In the genomic region with DNA sequence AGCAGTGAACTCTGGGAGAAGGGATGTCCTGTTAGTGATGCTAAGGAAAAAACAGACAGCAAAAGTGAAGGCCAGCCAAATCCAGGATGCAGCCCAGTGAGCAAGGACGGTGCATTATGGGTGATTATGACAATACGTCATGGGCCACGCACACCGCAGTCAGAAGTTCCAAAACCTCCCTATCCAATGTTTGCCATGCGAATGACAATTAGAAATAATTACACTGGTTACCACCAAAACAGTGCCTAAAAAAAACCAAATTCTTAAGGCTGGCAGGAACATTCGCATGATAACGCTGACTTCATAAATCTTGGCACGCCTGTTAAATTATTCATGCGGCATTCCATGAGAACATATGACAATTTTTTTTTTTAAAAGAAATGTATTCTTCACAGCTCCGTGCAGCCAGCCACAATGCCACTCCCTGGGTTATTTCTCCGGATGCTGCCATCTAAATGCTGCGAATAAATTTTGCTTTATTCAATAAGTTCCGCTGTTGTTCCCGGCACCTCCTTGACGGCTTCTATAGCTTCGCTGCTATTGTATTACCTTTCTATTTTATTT, we compare ENCODE assay signal across 18 mouse cellular contexts.
DNase-seq lines count a peak whose midpoint lies in the region; ATAC-seq lines count a peak whose summit lies in the region.
"Had no signal": no experiment of that assay in that cellular context is flagged by ENCODE, and none has a peak within 500 bp of the region (broad histone marks: within the 10 kb centered on the region; RNA-seq: fewer than 3 reads in every experiment).

No protein-coding gene starts in this region.

- H3K4me3 ChIP-seq in hindbrain, embryonic 14.5 days (replicated peaks; ENCODE audit: low read length): no peak overlapping the region
- H3K4me3 ChIP-seq in hindbrain, embryonic 10.5 days: no peak overlapping the region
- no peak overlapping the region for H3K4me3 ChIP-seq in neural tube, embryonic 12.5 days
- no peak overlapping the region for H3K4me3 ChIP-seq in intestine, embryonic 15.5 days (replicated peaks)
- H3K4me3 ChIP-seq: heart, adult 2 months; limb, embryonic 15.5 days; midbrain, embryonic 12.5 days had no signal

- H3K9me3 ChIP-seq in hindbrain, embryonic 14.5 days (ENCODE audit: control insufficient read depth, low read length): no peaks in the 10 kb centered on the region
- H3K9me3 ChIP-seq in hindbrain, embryonic 10.5 days: no peaks in the 10 kb centered on the region
- no peaks in the 10 kb centered on the region for H3K9me3 ChIP-seq in neural tube, embryonic 12.5 days
- no peaks in the 10 kb centered on the region for H3K9me3 ChIP-seq in intestine, embryonic 15.5 days
- H3K9me3 ChIP-seq: limb, embryonic 15.5 days; midbrain, embryonic 12.5 days had no signal

- peaks cover 9% of the 10 kb centered on the region; the same call in 1 of the 2 replicates for H3K4me1 ChIP-seq in hindbrain, embryonic 14.5 days (replicated peaks; ENCODE audit: control insufficient read depth, insufficient read depth, low read length)
- H3K4me1 ChIP-seq in hindbrain, embryonic 10.5 days (replicated peaks): peaks cover 18% of the 10 kb centered on the region
- H3K4me1 ChIP-seq in neural tube, embryonic 12.5 days: peaks cover 4% of the 10 kb centered on the region; the same call in 1 of the 2 replicates
- no peaks in the 10 kb centered on the region for H3K4me1 ChIP-seq in intestine, embryonic 15.5 days (replicated peaks)
- H3K4me1 ChIP-seq: limb, embryonic 15.5 days had no signal

- H3K27me3 ChIP-seq in hindbrain, embryonic 14.5 days (ENCODE audit: control insufficient read depth, insufficient read depth, low read length): no peaks in the 10 kb centered on the region
- 0 out of 2 replicates have a peak, but pooled peaks cover 8% of the 10 kb centered on the region for H3K27me3 ChIP-seq in hindbrain, embryonic 10.5 days (ENCODE audit: insufficient read depth, poor library complexity, severe bottlenecking)
- 0 out of 2 replicates have a peak, but pooled peaks cover 3% of the 10 kb centered on the region for H3K27me3 ChIP-seq in neural tube, embryonic 12.5 days (replicated peaks)
- no peaks in the 10 kb centered on the region for H3K27me3 ChIP-seq in intestine, embryonic 15.5 days (replicated peaks)
- H3K27me3 ChIP-seq: limb, embryonic 15.5 days had no signal

- no peak overlapping the region for H3K9ac ChIP-seq in hindbrain, embryonic 14.5 days
- no peak overlapping the region for H3K9ac ChIP-seq in neural tube, embryonic 12.5 days
- H3K9ac ChIP-seq in intestine, embryonic 15.5 days: no peak overlapping the region
- H3K9ac ChIP-seq: limb, embryonic 15.5 days; liver, postnatal 0 days; midbrain, embryonic 12.5 days had no signal

- WGBS in hindbrain, embryonic 14.5 days: 45% methylated on average over 16 of the region's 16 CpGs
- WGBS in hindbrain, embryonic 10.5 days: 83% methylated on average over 16 of the region's 16 CpGs
- WGBS in neural tube, embryonic 12.5 days: 60% methylated on average over 16 of the region's 16 CpGs
- 92% methylated on average over 16 of the region's 16 CpGs for WGBS in intestine, embryonic 15.5 days

- DNase-seq in adrenal gland, postnatal 10 days: peak; percentile 13
- DNase-seq in adrenal gland, adult 18-20 months (ENCODE audit: low spot score in 2 of 2): no peak
- DNase-seq in hindbrain, embryonic 14.5 days (ENCODE audit: low spot score): no peak
- no peak for DNase-seq in hindbrain, embryonic 10.5 days (ENCODE audit: low spot score)
- no peak for DNase-seq in neural tube, embryonic 10.5 days (ENCODE audit: extremely low spot score, low spot score)
- DNase-seq in c-Kit-positive CD71-positive TER-119-positive erythroid progenitor cells, embryonic 14.5 days (ENCODE audit: low spot score): no peak
- DNase-seq: cerebellum, adult 18-20 months; heart, adult 2 months; kidney, adult 8-10 months; kidney, postnatal 36 days; liver, postnatal 0 days; lung, postnatal 14 days; right cerebral cortex, postnatal 4 days; thymus, postnatal 25 days had no signal

- H3K36me3 ChIP-seq in hindbrain, embryonic 14.5 days (replicated peaks; ENCODE audit: control insufficient read depth, insufficient read depth): no peaks in the 10 kb centered on the region
- no peaks in the 10 kb centered on the region for H3K36me3 ChIP-seq in hindbrain, embryonic 10.5 days
- H3K36me3 ChIP-seq in neural tube, embryonic 12.5 days: no peaks in the 10 kb centered on the region
- no peaks in the 10 kb centered on the region for H3K36me3 ChIP-seq in intestine, embryonic 15.5 days
- H3K36me3 ChIP-seq: limb, embryonic 15.5 days; midbrain, embryonic 12.5 days had no signal

- H3K4me2 ChIP-seq in hindbrain, embryonic 14.5 days (replicated peaks): peak overlapping the region; percentile 37
- H3K4me2 ChIP-seq in neural tube, embryonic 12.5 days (replicated peaks): peak overlapping the region; percentile 4
- H3K4me2 ChIP-seq in intestine, embryonic 15.5 days (replicated peaks): no peak overlapping the region
- H3K4me2 ChIP-seq: limb, embryonic 15.5 days; midbrain, embryonic 12.5 days had no signal

- H3K27ac ChIP-seq in hindbrain, embryonic 14.5 days: no peak overlapping the region
- H3K27ac ChIP-seq in hindbrain, embryonic 10.5 days: no peak overlapping the region
- H3K27ac ChIP-seq in neural tube, embryonic 12.5 days: no peak overlapping the region
- H3K27ac ChIP-seq in intestine, embryonic 15.5 days: no peak overlapping the region
- H3K27ac ChIP-seq: heart, adult 2 months; limb, embryonic 15.5 days; midbrain, embryonic 12.5 days had no signal

- no peak for ATAC-seq in hindbrain, embryonic 14.5 days (ENCODE audit: low FRiP score)
- no peak for ATAC-seq in neural tube, embryonic 12.5 days (ENCODE audit: low FRiP score, low read depth)
- no peak for ATAC-seq in intestine, embryonic 15.5 days
- ATAC-seq: liver, postnatal 0 days had no signal
